Mouse (Mus musculus): ENCODE results near the gene Uck1. TPM values are rescaled to one million over a fixed set of nuclear protein-coding genes. Genes with fewer than 3 reads are reported as not detected.
A peak's percentile ranks its signal among the peaks of the same experiment; 100 is the strongest.
"Not testable (repeated sequence)": the region's sequence is repeated elsewhere in the genome, so short reads cannot be mapped to it uniquely, and the experiment has no call there.

The Uck1 gene
- 100 to 1,000 TPM; 116 to 148 TPM for total RNA-seq (2021)
- polyA plus RNA-seq (2012; rRNA removed), result 202 and 249 TPM in 2 replicates
- long read RNA-seq, transcript Uck1-201 (7 exons, 2,005 nt), result major isoform, 143 of 179 reads
- long read RNA-seq, partial matches to known transcripts, result 12 of 179 reads
- long read RNA-seq, other reads (novel, unspliced or antisense), result 24 of 179 reads

- peak; percentile 96 for DNase-seq
Observed at GRCm38 (mm10) chr2:32259657-32260417, at the start of gene Uck1. Uck1 (minus strand) TSS chr2:32260159.

- DNase-seq, result no peak
Observed at GRCm38 (mm10) chr2:32308870-32309568, 49.1 kb upstream of the Uck1 start.

GRCm38 (mm10) chr2:32307941-32308760, 48.2 kb upstream of the Uck1 start:
- peak; percentile 41 for DNase-seq

- DNase-seq, result no peak
Observed at GRCm38 (mm10) chr2:32307247-32307798, 47.4 kb upstream of the Uck1 start.

- no peak for DNase-seq
Observed at GRCm38 (mm10) chr2:32306176-32306575, 46.2 kb upstream of the Uck1 start.

GRCm38 (mm10) chr2:32305668-32306067, 45.7 kb upstream of the Uck1 start:
- DNase-seq, result no peak

DNA sequence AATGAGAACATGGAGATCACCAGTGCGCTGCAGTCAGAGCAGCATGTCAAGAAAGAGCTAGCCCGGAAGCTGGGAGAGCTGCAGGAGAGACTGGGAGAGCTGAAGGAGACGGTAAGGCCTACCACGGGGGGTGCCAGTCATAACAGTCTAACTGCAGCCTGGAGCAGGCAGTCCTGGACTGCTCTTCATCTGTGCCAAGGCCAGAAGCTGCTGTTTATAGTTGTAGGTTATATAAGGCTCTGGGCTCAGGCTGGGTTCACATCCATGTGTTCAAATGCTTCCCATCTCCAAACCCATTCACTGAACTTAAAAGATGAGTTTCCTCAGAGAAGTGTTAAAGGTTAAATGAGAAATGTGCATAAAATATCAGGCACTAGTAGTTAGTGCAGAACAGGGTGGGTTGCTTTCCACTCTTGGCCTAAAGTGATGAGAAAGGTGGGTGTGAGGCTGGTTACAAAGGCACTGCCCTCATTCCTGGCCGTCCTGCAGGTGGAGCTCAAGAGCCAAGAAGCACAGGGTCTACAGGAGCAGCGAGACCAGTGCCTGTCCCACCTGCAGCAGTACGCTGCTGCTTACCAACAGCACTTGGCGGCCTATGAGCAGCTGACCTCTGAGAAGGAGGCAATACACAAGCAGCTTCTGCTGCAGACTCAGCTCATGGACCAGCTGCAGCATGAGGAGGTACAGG, 44.3 kb upstream of the Uck1 start:
- DNase-seq, result peak; percentile 41

DNA sequence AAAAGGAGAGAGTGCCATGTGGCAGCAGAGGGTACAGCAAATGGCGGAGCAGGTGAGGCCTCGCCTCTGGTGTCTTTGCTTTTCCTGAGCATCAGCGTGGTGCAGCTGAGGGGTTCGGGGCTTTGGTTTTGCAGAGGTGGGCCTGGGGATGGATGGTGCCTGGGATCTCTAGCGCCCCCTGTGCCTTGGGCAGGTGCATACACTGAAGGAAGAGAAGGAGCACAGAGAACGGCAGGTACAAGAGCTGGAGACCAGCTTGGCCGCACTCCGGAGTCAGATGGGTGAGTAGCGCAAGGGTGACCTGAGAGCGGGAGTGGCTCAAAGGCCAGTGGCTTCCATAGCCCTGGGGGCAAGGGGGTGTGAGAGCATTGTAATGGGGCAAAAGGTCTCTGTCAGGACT, 43.0 kb upstream of the Uck1 start:
- no peak for DNase-seq

- no peak for DNase-seq
Observed at GRCm38 (mm10) chr2:32299469-32299868, 39.5 kb upstream of the Uck1 start.

DNA sequence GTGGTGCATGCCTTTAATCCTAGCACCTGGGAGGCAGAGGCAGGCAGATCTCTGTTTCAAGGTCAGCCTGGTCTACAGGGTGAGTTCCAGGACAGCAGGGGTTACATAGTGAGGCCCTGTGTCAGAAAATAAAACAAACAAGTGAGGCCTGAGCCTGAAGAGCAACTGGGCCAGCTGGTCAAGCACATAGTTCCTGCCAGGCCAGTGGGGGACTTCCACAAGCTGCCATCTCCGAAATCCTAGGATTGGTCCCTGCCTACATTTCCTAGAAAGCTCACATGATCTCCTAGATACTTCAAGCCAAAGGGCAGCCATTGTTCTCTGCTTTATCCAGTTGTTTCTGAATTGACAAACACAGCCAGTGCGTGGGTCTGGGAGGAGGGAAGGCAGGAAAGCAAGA, 35.9 kb upstream of the Uck1 start:
- not testable (repeated sequence) for DNase-seq

GRCm38 (mm10) chr2:32295285-32295684, 35.3 kb upstream of the Uck1 start:
- DNase-seq, result no peak

- peak; percentile 68 for DNase-seq
Observed at GRCm38 (mm10) chr2:32294348-32294747, 34.4 kb upstream of the Uck1 start.

GRCm38 (mm10) chr2:32289578-32289977, 29.6 kb upstream of the Uck1 start:
- DNase-seq, result no peak

DNA sequence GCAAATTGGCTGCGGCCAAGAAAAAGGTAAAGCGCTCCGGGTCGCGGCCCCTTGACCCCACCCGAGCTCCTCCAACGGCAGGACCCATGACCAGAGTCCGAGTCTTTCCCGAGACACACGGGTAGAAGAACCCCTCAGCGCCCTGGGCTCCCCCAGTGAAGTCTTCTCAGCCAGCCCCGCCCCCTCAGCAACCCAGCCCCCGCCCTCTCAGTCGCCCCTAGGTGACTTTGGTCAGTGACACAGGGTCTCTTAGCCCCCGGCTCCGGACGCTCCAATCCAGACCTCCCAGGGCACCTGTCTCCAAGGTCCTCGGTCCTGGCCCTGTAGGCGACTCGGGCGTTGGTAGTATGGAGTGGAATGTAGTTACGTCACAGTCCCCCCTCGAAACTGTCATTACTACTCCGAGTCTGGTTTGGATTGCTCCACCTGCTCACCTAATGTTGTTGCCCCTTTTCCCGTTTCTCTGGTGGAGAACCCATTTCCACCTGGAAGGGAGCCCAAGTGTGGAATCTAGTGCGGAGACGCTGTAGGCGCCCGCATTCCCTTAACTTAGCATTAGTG, 28.5 kb upstream of the Uck1 start:
- no peak for DNase-seq

DNA sequence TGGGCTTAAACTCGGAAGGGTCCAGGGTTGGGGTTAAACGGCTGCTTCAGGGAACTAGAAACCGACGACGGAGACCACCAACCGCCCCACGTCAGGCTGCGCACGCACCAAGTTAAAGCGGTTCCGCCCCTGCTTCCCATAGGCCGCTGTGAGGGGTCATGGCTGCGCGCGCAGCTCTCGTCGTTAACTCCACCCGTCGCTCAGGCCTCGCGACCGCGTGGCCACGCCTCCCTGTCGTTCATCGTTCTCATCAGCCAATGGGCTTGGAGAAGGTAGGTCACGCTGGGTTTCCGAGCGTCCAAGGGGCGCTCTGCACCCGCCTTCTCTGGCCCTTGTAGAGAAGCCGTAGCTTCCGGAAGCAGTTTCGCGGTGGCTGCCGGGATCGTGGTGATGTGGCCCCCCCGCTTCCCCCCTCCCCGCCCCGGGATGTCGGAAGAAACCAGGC, 28.0 kb upstream of the Uck1 start, which contains the start of gene Swi5:
Gene Swi5, minus strand, starts transcription at position 153 of the 445 bp plus-strand sequence.
- DNase-seq, result peak; percentile 99

DNA sequence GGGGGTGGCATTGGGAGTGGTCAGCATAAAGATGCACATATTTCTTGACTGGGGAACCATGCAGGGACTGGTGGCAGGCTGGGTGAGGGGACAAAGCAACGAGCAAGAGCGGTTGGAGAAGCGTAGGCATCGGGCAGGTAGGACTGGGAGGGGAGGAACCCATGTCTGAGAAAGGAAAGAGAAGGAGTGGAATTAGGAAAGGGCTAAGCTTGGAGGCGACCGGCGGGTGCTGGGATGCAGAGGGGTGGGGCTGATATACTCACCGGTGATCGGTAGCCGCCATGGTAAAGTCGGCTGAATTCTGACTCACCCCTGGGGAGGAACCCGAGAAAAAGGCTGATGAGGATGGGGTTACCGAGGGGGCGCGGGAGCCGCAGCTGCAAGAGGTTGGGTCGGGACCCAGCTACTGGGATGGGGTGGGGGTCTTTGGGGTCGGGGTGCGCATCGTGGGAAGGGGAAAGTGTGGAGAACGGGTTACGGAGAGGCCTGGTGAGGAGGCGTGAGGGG, 27.4 kb upstream of the Uck1 start, which contains the start of gene Golga2:
Gene Golga2, plus strand, starts transcription at position 51 of the 507 bp plus-strand sequence.
- DNase-seq, result no peak

- DNase-seq, result no peak
Observed at GRCm38 (mm10) chr2:32283986-32284385, 24.0 kb upstream of the Uck1 start.

DNA sequence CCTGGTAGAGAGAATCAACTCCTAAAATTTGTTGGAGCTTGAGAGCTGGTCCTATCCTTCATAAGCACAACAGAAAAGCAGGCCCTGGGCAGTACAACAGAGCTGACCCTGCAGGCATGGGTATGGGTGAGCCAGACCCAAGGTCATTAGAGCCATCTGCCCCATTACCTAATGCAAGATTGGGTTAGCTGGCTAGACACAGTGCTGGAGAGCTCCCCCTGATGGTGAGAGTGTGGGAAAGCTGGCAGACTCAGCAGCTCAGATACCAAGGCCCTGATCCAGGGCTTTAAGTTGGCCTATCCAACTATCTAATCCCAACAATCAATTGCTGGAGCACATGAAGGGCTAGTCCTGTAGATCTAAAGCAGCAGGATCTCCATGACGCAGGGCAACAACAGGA, 22.8 kb upstream of the Uck1 start:
- DNase-seq, result peak; percentile 88

DNA sequence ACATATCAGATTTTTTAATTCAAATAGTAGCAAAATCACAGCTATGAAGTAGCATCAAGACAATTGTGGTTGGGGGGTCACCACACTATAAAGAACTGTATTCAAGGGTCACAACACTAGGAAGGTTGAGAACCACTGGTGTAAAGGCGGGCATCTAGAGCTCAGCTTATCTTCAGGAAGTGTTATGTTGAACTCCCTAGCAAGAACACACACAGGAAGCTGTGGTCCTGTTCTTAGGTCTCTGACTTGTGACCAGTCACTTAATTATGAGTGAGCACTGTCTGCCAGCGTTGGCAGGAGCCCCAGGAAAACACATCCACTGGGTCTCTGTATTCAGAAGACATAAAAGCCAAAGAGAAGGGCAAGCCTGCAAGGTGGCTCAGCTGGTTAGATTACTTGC, 22.3 kb upstream of the Uck1 start:
- no peak for DNase-seq

- DNase-seq, result no peak
Observed at GRCm38 (mm10) chr2:32275823-32276222, 15.9 kb upstream of the Uck1 start.

- no peak for DNase-seq
Observed at GRCm38 (mm10) chr2:32260635-32261034, 676 bp upstream of the Uck1 start.

Data from adrenal gland, adult 2 months (tissue).